Mouse (Mus musculus) brain, embryonic 14.5 days (tissue): ENCODE measurements around the gene Angpt4.

Experiments
- CTCF ChIP-seq: fragments of 200-500 bp; IDR thresholded peaks from 2 replicates; pipeline ENCODE4 v1.5.1; 2012; ENCODE audit warnings: inconsistent platforms, mild to moderate bottlenecking, moderate library complexity, borderline replicate concordance; ENCODE audit not compliant: insufficient read depth, insufficient read length; ENCODE audit errors: extremely low read depth
- POLR2A ChIP-seq: fragments of 200-500 bp; IDR thresholded peaks from 2 replicates; pipeline ENCODE4 v1.6.1; 2012; ENCODE audit warnings: mild to moderate bottlenecking, inconsistent platforms, borderline replicate concordance; ENCODE audit not compliant: poor library complexity, insufficient read depth, insufficient read length, severe bottlenecking; ENCODE audit errors: extremely low read depth

- no peak for TF ChIP-seq CTCF
- TF ChIP-seq POLR2A = no peak
Observed at GRCm38 (mm10) chr2:151925715-151926114, 14.7 kb downstream of the Angpt4 start.
